ENCODE assay signal across 8 mouse cellular contexts in the genomic region with DNA sequence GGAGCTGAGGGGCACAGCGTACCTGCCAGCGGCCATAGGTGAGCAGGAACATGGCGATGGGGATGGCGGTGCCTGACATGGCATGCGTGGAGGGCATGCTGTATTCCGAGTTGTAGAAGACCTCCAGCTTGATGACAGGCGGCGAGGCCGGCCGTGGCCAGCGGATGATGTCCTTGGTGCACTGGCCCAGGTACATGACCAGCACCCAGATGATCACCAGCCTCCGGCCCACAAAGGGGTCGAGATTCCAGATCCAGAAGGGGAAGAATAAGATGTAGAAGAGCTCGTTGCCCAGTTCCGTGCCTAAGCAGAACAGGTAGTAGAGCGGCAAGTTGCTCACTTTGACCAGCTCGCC. TPM values are rescaled to one million over a fixed set of nuclear protein-coding genes. Genes with fewer than 3 reads are reported as not detected.
DNase-seq lines count a peak whose midpoint lies in the region; ATAC-seq and TF ChIP-seq lines count a peak whose summit lies in the region.

No protein-coding gene starts in this region.

- peak overlapping the region; percentile 87 for H3K4me2 ChIP-seq in embryonic facial prominence, embryonic 12.5 days (replicated peaks)
- peak overlapping the region; percentile 93 for H3K4me2 ChIP-seq in hindbrain, embryonic 11.5 days (replicated peaks; ENCODE audit: low read depth, low read length)
- H3K4me2 ChIP-seq in liver, embryonic 12.5 days, result peak overlapping the region; percentile 88

- no peak overlapping the region for H3K27ac ChIP-seq in ES-E14 (ENCODE audit: insufficient read depth, low read depth, low read length, poor library complexity, severe bottlenecking)
- no peak overlapping the region; the same call in 1 of the 2 replicates for H3K27ac ChIP-seq in embryonic facial prominence, embryonic 12.5 days
- H3K27ac ChIP-seq in hindbrain, embryonic 11.5 days (ENCODE audit: low read depth, low read length), result peak overlapping the region; percentile 30; the same call in 1 of the 2 replicates
- peak overlapping the region; percentile 83 for H3K27ac ChIP-seq in liver, embryonic 12.5 days

- H3K4me3 ChIP-seq in ES-E14 (ENCODE audit: insufficient read depth in 1 of 2, low read depth in 1 of 2, low read length in 2 of 2, poor library complexity in 1 of 2, severe bottlenecking in 1 of 2), result peak overlapping the region; percentile 73 to 86
- peak overlapping the region; percentile 66 for H3K4me3 ChIP-seq in embryonic facial prominence, embryonic 12.5 days
- H3K4me3 ChIP-seq in hindbrain, embryonic 11.5 days (ENCODE audit: low read depth, low read length), result peak overlapping the region; percentile 78
- peak overlapping the region; percentile 87 for H3K4me3 ChIP-seq in liver, embryonic 12.5 days

- peak; percentile 19; the same call in 1 of the 2 replicates for ATAC-seq in embryonic facial prominence, embryonic 12.5 days (ENCODE audit: insufficient number of reproducible peaks, insufficient read depth, low FRiP score, low TSS enrichment)
- peak; percentile 37 for ATAC-seq in hindbrain, embryonic 11.5 days (ENCODE audit: low FRiP score)
- peak; percentile 43 for ATAC-seq in liver, embryonic 12.5 days

- 2% methylated on average over 17 of the region's 17 CpGs for WGBS in embryonic facial prominence, embryonic 12.5 days
- WGBS in hindbrain, embryonic 11.5 days, result 2% methylated on average over 17 of the region's 17 CpGs
- WGBS in liver, embryonic 12.5 days (ENCODE audit: insufficient replicate concordance), result under 1% methylated on average over 17 of the region's 17 CpGs

- in situ Hi-C loops in ES-E14 (cut with MboI; ENCODE audit: low sequenced_read_pairs in 2 of 2, unreplicated experiment in 2 of 2), result no loop called here

- H3K9me3 ChIP-seq in ES-E14 (ENCODE audit: control insufficient read depth, insufficient read depth, low read depth, low read length), result no peaks in the 10 kb centered on the region
- H3K9me3 ChIP-seq in embryonic facial prominence, embryonic 12.5 days, result no peaks in the 10 kb centered on the region
- no peaks in the 10 kb centered on the region for H3K9me3 ChIP-seq in hindbrain, embryonic 11.5 days (ENCODE audit: control insufficient read depth, low read length)
- no peaks in the 10 kb centered on the region for H3K9me3 ChIP-seq in liver, embryonic 12.5 days (replicated peaks)

- H3K4me1 ChIP-seq in ES-E14 (ENCODE audit: control insufficient read depth in 2 of 2, insufficient read depth in 2 of 2, low read length in 2 of 2, poor library complexity in 1 of 2), result peaks cover 0 to 2% of the 10 kb centered on the region in 2 experiments; a peak in 1 of 4 replicates
- peaks cover 6% of the 10 kb centered on the region for H3K4me1 ChIP-seq in embryonic facial prominence, embryonic 12.5 days
- H3K4me1 ChIP-seq in hindbrain, embryonic 11.5 days (replicated peaks; ENCODE audit: control insufficient read depth, insufficient read depth, low read length), result no peaks in the 10 kb centered on the region; the same call in 1 of the 2 replicates
- H3K4me1 ChIP-seq in liver, embryonic 12.5 days, result peaks cover 46% of the 10 kb centered on the region

- no peaks in the 10 kb centered on the region for H3K27me3 ChIP-seq in embryonic facial prominence, embryonic 12.5 days
- H3K27me3 ChIP-seq in hindbrain, embryonic 11.5 days (ENCODE audit: control insufficient read depth, insufficient read depth, low read length), result peaks cover 2% of the 10 kb centered on the region; the same call in 1 of the 2 replicates
- H3K27me3 ChIP-seq in liver, embryonic 12.5 days (replicated peaks), result no peaks in the 10 kb centered on the region

- peak; percentile 34 for DNase-seq in kidney, adult 11 months
- no peak for DNase-seq in kidney, postnatal 14 days
- no peak for DNase-seq in ES-E14 (ENCODE audit: low read depth, low spot score)
- DNase-seq in hindbrain, embryonic 11.5 days (ENCODE audit: low spot score), result peak; percentile 68
- DNase-seq in neural tube, embryonic 10.5 days (ENCODE audit: extremely low spot score, low spot score), result peak; percentile 77
- no peak for DNase-seq in layer of hippocampus, adult 9-10 months (ENCODE audit: low spot score)

- no peaks in the 10 kb centered on the region for H3K36me3 ChIP-seq in ES-E14 (ENCODE audit: control insufficient read depth, insufficient read depth, low read length, poor library complexity, severe bottlenecking)
- no peaks in the 10 kb centered on the region for H3K36me3 ChIP-seq in embryonic facial prominence, embryonic 12.5 days
- H3K36me3 ChIP-seq in hindbrain, embryonic 11.5 days (ENCODE audit: control insufficient read depth, insufficient read depth, low read length), result no peaks in the 10 kb centered on the region
- H3K36me3 ChIP-seq in liver, embryonic 12.5 days, result no peaks in the 10 kb centered on the region

- peak overlapping the region; percentile 66 for H3K9ac ChIP-seq in ES-E14 (ENCODE audit: insufficient read depth, low read depth, low read length, poor library complexity, severe bottlenecking)
- peak overlapping the region; percentile 82 for H3K9ac ChIP-seq in embryonic facial prominence, embryonic 12.5 days
- peak overlapping the region; percentile 87 for H3K9ac ChIP-seq in hindbrain, embryonic 11.5 days (ENCODE audit: low read depth, low read length)
- H3K9ac ChIP-seq in liver, embryonic 12.5 days, result peak overlapping the region; percentile 92

TF ChIP-seq in ES-E14, 5 proteins besides CTCF, POLR2A, EP300 and RAD21:
- TF ChIP-seq CHD2 (IDR thresholded peaks at IDR 0.05; ENCODE audit: low read depth, low read length), result no peak
- TF ChIP-seq ZNF384 (IDR thresholded peaks at IDR 0.05; ENCODE audit: low read depth, low read length), result no peak
- no peak for TF ChIP-seq MAFK (IDR thresholded peaks at IDR 0.05; ENCODE audit: insufficient read depth, low read depth, low read length)
- no peak for TF ChIP-seq ZC3H11A (IDR thresholded peaks at IDR 0.05; ENCODE audit: borderline replicate concordance, low read depth, low read length)
- TF ChIP-seq HCFC1 (IDR thresholded peaks at IDR 0.05; ENCODE audit: borderline replicate concordance, insufficient read depth, low read length), result no peak

RNA-seq across cellular contexts. Expression of gene Sgpp1, which starts 0.7 kb away (rescaled TPM):
- total RNA-seq in ES-E14 (2012; rRNA removed), result 4.2 and 4.8 TPM in 2 replicates
- 13.9 and 15.3 TPM in 2 replicates for polyA plus RNA-seq in embryonic facial prominence, embryonic 12.5 days (2016; fragmentation: Nextera tagmentation; extraction: Ambion mirVana)
- polyA plus RNA-seq in hindbrain, embryonic 11.5 days (2014; fragmentation: Nextera tagmentation; extraction: Ambion mirVana), result 8.1 and 10.1 TPM in 2 replicates
- 22.3 and 22.7 TPM in 2 replicates for polyA plus RNA-seq in liver, embryonic 12.5 days (2016; fragmentation: Nextera tagmentation; extraction: Ambion mirVana)

Comparison
In these comparisons a context has a peak if more than half of its experiments do, and no peak if none do; other contexts are left out.
1. DNase-seq: peak in kidney, adult 11 months (single experiment), hindbrain, embryonic 11.5 days (single experiment) and neural tube, embryonic 10.5 days (single experiment); none in kidney, postnatal 14 days (single experiment), ES-E14 (single experiment) and layer of hippocampus, adult 9-10 months (single experiment).
2. H3K27ac ChIP-seq: peak in hindbrain, embryonic 11.5 days (single experiment) and liver, embryonic 12.5 days (single experiment); none in ES-E14 (single experiment) and embryonic facial prominence, embryonic 12.5 days (single experiment).
3. Peak in every context shown above with its lines, with median percentiles within 50 percentile points of each other: H3K4me3 ChIP-seq, H3K9ac ChIP-seq, ATAC-seq and H3K4me2 ChIP-seq.